Mouse (Mus musculus): ENCODE measurements at regions not wholly inside any gene's neighbourhood (a gene's known extent, or its start where the extent isn't known, plus 50 kb on each side); places are given as distances from the start of the nearest gene placed in this dataset.
"Not testable (repeated sequence)": the region's sequence is repeated elsewhere in the genome, so short reads cannot be mapped to it uniquely, and the experiment has no call there.

DNA sequence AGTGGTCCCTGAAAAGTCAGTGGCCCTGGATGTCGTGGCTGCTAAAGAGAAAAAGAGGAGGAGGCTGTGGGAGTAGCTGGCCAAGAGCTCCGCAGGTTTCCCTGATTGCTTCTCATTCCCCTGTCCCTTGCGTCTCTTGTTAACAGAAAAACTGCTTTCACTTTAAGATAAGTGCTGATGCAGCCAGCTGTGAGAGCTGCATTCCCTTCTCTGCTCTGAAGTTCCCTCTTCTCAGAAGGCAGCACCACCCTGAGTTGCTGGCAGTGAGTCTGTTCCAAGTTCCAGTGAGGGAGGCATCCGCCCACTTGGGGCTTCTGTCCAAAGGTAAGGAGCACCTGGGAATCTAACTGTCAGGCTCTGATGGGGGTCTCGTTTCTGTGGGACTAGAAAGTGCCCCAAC lies 63.5 kb downstream of the Olfr693 start:
- not testable (repeated sequence) for DNase-seq (ENCODE audit: low read depth)

DNA sequence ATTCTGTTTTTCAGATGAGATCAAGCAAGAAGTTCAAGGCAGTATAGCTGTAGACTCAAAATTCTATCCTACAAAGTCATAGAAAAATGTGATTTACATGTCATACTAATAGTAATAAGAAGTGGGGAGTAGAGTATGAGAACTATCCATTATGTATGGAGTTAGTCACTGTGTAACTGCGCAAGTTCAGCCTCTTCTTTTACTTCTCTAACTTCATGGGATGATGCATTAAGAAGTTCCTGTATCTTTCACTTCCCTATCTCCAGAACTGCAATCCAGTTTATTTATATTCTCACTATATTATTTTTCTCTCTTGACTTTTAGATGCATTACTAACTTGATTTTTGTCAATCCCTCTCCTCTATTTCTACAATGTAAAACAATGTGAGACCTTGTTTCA lies 67.7 kb downstream of the Olfr693 start:
- DNase-seq (ENCODE audit: low read depth) = no peak

DNA sequence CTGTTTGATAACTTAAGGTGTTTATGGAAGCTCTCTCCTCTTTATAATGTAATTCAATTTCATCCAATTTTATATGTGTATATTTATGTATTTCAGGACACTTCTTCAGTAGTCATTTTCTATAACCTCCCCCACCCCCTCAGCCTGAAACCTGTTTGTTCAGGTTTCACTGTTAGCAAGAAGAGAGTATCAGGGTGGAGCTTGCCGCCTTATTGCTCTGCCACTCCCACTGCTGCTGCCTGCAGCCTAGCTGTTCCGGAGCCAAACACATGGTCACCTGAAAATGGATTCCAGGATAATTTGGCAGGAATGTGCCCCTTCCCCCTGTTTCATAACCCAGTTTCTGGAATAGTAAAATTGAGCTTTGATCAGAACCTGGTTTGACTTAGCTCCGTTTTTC lies 100.0 kb downstream of the Olfr693 start:
- DNase-seq (ENCODE audit: low read depth) = no peak

DNA sequence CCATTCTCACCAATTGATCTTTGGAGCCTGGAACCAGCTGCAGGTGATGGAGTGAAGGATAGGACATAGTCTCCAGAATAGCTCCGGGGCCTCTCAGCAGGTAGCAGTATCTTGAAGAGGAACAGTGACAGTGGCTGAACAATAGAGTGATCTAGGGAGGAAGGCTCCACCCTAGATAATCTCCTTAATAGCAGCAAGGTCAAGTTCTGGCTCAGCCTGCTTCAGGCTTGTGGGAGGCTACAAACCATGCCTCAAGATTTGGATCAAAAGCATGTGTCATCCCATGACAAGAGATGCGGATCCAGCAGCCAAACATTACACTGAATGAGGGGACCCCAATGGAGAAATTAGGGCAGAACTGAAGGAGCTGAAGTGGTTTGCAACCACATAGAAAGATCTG lies 112.1 kb downstream of the Olfr693 start:
- DNase-seq (ENCODE audit: low read depth) = not testable (repeated sequence)

DNA sequence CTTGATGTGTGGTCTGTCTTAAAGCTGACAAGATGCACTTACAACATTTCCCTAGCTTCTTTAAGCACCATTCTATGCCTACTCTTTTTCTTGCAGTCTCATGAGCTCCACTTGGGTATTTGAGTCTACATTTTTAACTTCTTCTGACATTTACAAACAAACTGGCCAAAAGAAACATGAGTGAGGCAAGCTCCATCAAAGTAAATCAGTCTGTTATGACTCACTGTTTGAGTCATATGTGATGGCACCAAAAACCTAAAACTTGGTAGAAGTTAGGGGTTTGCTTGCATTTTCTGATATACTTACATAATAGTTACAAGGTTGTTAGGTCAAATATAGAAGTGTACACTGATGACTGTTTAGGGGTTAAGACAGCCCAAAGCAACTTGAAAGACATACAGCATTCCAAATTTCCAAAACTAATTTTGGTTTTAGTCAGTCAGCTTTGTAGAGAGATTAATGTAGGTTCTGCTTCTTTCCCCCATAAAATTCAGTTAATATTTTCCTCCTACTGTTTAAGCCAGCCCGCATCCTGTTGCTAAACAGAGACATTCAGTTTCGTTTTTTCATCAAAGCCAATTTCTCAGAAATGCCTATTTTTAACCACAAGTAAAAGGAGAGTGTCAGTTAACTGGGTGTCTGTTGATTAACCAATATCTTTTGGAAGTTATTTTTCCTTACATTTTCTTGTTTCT lies 129.4 kb downstream of the Olfr693 start:
- peak; percentile 86 for DNase-seq (ENCODE audit: low read depth)

DNA sequence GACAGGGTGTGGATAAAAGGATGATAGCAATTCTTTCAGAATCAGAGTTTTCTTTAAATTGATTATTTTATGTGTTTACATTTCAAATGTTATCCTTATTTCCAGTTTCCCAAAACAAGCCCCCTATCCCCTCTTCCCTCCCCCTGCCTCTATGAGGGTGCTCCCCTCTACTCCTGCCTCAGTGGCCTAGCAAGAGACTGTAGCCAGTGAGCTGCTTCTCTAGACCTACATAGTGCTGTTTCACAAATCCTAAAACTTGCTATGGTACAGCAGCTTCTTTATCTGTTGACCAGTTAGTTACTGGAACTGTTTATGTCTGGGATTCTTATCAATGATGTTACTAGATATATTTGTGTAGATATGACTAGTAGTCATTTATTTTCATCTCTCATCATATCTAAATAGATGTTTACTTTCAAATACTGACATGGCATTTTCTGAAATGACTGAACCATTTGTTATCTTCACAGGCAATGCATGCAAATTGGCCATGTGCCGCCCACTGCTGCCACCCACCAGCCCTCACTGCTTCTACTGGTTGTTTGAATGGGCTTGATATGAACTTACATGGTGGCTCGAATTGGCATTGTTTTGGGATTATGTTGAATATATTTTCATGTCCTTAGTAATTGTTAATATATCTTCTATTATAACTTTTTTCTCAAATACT lies 150.8 kb downstream of the Olfr693 start:
- DNase-seq (ENCODE audit: low read depth) = peak; percentile 39

DNA sequence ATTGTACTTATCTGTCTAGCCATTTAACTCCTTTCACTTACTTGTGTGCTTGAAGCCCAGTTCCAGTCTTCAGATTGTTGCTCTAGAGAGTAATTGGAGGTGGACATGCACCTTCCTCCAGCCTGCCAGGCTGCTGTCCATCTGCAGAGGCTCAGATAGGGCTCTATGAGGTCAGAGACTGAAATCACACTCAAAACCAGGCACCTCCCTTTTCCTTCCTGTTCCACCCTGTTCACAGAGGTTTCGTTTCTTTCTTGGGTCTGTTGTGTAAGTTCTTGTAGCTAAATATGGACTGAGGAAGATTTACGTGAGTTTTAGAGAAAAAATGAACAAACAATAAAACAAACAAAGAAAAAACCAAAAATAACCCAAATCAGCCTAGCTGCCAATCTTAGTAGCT lies 151.4 kb downstream of the Olfr693 start:
- peak; percentile 92 for DNase-seq (ENCODE audit: low read depth)

DNA sequence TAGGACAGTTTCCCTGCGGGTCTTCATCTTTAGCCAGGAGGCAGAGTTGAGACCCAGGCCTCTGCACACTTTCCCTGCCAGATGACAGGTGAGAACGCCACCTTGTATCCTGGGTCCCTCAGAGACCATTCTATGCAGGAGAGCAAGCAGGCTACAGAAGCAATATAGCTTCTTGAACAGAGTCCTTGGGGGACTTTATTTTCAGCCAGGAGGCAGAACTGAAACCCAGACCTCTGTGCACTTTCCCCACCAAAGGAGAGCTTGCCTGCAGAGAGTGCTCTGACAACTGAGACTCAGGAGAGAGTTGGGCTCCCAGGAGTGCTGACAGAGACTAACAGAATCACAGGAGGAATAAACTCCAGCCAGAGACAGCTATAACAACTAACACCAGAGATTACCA lies 185.5 kb downstream of the Olfr693 start:
- no peak for DNase-seq (ENCODE audit: low read depth)

Measured in 416B (cell line).